Mouse (Mus musculus) intestine, embryonic 16.5 days (tissue): Measurements from ENCODE around the gene Olfr965. TPM values are rescaled to one million over a fixed set of nuclear protein-coding genes. Genes with fewer than 3 reads are reported as not detected.
"Not testable (repeated sequence)": the region's sequence is repeated elsewhere in the genome, so short reads cannot be mapped to it uniquely, and the experiment has no call there.

Experiments
- ATAC-seq: fragments of 200-750 bp; cut with Nextera tagmentation; 2 replicates; pipeline ENCODE4 v1.8.0; 2017; ENCODE audit warnings: moderate TSS enrichment, moderate library complexity
- H3K27ac ChIP-seq: fragments of 300-500 bp; sonication (generic); 2 replicates; pipeline ENCODE4 v1.5.1; 2014; ENCODE audit warnings: mild to moderate bottlenecking, low read length
- H3K27me3 ChIP-seq: fragments of 300-500 bp; sonication (generic); replicated peaks from 2 replicates; pipeline ENCODE4 v1.6.1; 2014; ENCODE audit warnings: low read length, control low read depth, mixed read lengths; ENCODE audit not compliant: control insufficient read depth, insufficient read depth
- H3K36me3 ChIP-seq: fragments of 300-500 bp; sonication (generic); 2 replicates; pipeline ENCODE4 v1.6.1; 2014; ENCODE audit warnings: low read length, control low read depth; ENCODE audit not compliant: control insufficient read depth, insufficient read depth
- H3K4me1 ChIP-seq: fragments of 300-500 bp; sonication (generic); 2 replicates; pipeline ENCODE4 v1.6.1; 2014; ENCODE audit warnings: low read length, control low read depth, mixed read lengths; ENCODE audit not compliant: control insufficient read depth, insufficient read depth
- H3K4me2 ChIP-seq: fragments of 300-500 bp; sonication (generic); 2 replicates; pipeline ENCODE4 v1.6.1; 2014; ENCODE audit warnings: low read depth, low read length, control low read depth
- H3K4me3 ChIP-seq: fragments of 300-500 bp; sonication (generic); 2 replicates; pipeline ENCODE4 v1.5.1; 2014; ENCODE audit warnings: mild to moderate bottlenecking, low read length
- H3K9ac ChIP-seq: fragments of 300-500 bp; sonication (generic); 2 replicates; pipeline ENCODE4 v1.6.1; 2014; ENCODE audit warnings: low read depth, low read length
- H3K9me3 ChIP-seq: fragments of 300-500 bp; sonication (generic); 2 replicates; pipeline ENCODE4 v1.6.1; 2016; ENCODE audit warnings: low read length, control low read depth; ENCODE audit not compliant: control insufficient read depth
- WGBS: fragments of 180-500 bp; shearing (Covaris S2); extraction: QIAGEN DNeasy Blood & Tissue Kit; methylation state at CpG from one replicate; pipeline ENCODE4 v1.1.7; 2014; 5-methylcytosine and 5-hydroxymethylcytosine counted together
- polyA plus RNA-seq: library from polyadenylated mRNA; unstranded; fragments of >200 nt; fragmentation: Nextera tagmentation; extraction: Ambion mirVana; gene quantifications from 2 replicates; pipeline ENCODE4 v1.2.1, GENCODE M21; 2015

Olfr965 gene
- not detected in 2 replicates for polyA plus RNA-seq

GRCm38 (mm10) chr9:39711053-39711452 lies at the start of gene Olfr965:
Gene Olfr965, plus strand, starts transcription at chr9:39711353.
- Histone ChIP-seq H3K4me2 (no peak within 1 kb of the TSS), H3K4me3 (no peak within 1 kb of the TSS), H3K9me3 (no peaks in the 10 kb centered on the region), H3K36me3 (no peaks in the 10 kb centered on the region), H3K27me3 (no peaks in the 10 kb centered on the region), H3K4me1 (no peaks in the 10 kb centered on the region), H3K27ac (no peak within 1 kb of the TSS), H3K9ac (no peak within 1 kb of the TSS)
- ATAC-seq = no peak

- no peak within 1 kb of the TSS for H3K9ac ChIP-seq
- H3K4me2 ChIP-seq = no peak within 1 kb of the TSS
- no peak within 1 kb of the TSS for H3K4me3 ChIP-seq
- H3K4me1 ChIP-seq = no peaks in the 10 kb centered on the region
- H3K27me3 ChIP-seq = no peaks in the 10 kb centered on the region
- no peak for ATAC-seq
- WGBS = 84% methylated on average over 1 of the region's 1 CpGs
- H3K27ac ChIP-seq = no peak within 1 kb of the TSS
- H3K9me3 ChIP-seq = no peaks in the 10 kb centered on the region
- H3K36me3 ChIP-seq = no peaks in the 10 kb centered on the region
Measured at GRCm38 (mm10) chr9:39666905-39667304, 44.2 kb upstream of the Olfr965 start, which contains the start of gene Olfr963. Gene Olfr963, plus strand, starts transcription at chr9:39667205.

GRCm38 (mm10) chr9:39669723-39670122 lies 41.4 kb upstream of the Olfr965 start:
- Histone ChIP-seq H3K4me3 (no peak overlapping the region), H3K27me3 (no peaks in the 10 kb centered on the region), H3K4me1 (no peaks in the 10 kb centered on the region), H3K9me3 (no peaks in the 10 kb centered on the region), H3K36me3 (no peaks in the 10 kb centered on the region), H3K27ac (no peak overlapping the region), H3K9ac (no peak overlapping the region), H3K4me2 (no peak overlapping the region)
- no peak for ATAC-seq
- 73% methylated on average over 2 of the region's 2 CpGs for WGBS

DNA sequence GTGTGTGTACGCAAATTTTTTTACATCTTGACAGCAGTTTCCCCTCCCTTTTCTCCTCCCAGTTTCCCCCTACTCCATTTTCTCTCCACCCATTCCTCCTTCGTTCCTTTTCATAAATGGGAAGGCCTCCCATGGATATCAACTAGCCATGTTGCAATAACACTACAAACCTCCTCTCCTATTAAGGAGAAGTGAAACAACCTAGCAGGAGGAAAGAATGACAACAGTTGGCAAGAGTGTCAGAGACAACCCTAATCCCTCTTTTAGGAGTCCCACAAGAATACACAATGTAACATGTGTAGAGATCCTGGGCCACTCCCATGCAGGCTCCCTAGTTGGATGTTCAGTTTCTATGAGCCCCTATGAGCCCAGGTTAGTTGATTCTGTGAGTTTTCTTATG lies 36.3 kb upstream of the Olfr965 start:
- Histone ChIP-seq H3K4me2 (no peak overlapping the region), H3K36me3 (no peaks in the 10 kb centered on the region), H3K27ac (no peak overlapping the region), H3K4me3 (no peak overlapping the region), H3K27me3 (no peaks in the 10 kb centered on the region), H3K9ac (no peak overlapping the region), H3K9me3 (no peaks in the 10 kb centered on the region), H3K4me1 (no peaks in the 10 kb centered on the region)
- WGBS = 78% methylated on average over 2 of the region's 2 CpGs
- no peak for ATAC-seq

GRCm38 (mm10) chr9:39678557-39678956 lies 32.6 kb upstream of the Olfr965 start:
- Histone ChIP-seq H3K9me3 (no peaks in the 10 kb centered on the region), H3K4me3 (no peak overlapping the region), H3K27ac (no peak overlapping the region), H3K36me3 (no peaks in the 10 kb centered on the region), H3K4me2 (no peak overlapping the region), H3K9ac (no peak overlapping the region), H3K4me1 (no peaks in the 10 kb centered on the region), H3K27me3 (no peaks in the 10 kb centered on the region)
- no peak for ATAC-seq
- 92% methylated on average over 2 of the region's 2 CpGs for WGBS

- Histone ChIP-seq H3K4me1 (no peaks in the 10 kb centered on the region), H3K27me3 (no peaks in the 10 kb centered on the region), H3K9ac (no peak overlapping the region), H3K36me3 (no peaks in the 10 kb centered on the region), H3K27ac (no peak overlapping the region), H3K4me2 (no peak overlapping the region), H3K4me3 (no peak overlapping the region), H3K9me3 (no peaks in the 10 kb centered on the region)
- 61% methylated on average over 2 of the region's 2 CpGs for WGBS
- no peak for ATAC-seq
Measured at GRCm38 (mm10) chr9:39679280-39679679, 31.9 kb upstream of the Olfr965 start.

DNA sequence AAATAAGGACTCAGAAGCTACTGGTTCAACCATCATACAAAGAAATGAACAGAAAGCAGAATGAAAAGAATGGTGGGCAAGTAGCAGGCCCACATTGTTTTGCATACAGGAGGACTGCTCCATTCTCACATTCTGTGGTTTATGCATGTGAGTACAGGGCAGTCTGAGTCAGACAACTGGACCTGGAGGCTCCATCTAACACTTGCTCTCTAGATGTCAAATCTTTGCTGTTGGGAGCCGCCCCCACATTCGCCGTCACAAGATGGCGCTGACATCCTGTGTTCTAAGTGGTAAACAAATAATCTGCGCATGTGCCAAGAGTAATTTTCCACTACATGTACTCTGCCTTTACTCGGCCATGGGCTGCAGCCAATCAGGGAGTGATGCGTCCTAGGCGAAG lies 10.0 kb upstream of the Olfr965 start:
- not testable (repeated sequence) for H3K9ac ChIP-seq, H3K9me3 ChIP-seq, H3K36me3 ChIP-seq, H3K27me3 ChIP-seq, H3K27ac ChIP-seq, H3K4me2 ChIP-seq, ATAC-seq, H3K4me1 ChIP-seq, H3K4me3 ChIP-seq
- 78% methylated on average over 6 of the region's 8 CpGs for WGBS

DNA sequence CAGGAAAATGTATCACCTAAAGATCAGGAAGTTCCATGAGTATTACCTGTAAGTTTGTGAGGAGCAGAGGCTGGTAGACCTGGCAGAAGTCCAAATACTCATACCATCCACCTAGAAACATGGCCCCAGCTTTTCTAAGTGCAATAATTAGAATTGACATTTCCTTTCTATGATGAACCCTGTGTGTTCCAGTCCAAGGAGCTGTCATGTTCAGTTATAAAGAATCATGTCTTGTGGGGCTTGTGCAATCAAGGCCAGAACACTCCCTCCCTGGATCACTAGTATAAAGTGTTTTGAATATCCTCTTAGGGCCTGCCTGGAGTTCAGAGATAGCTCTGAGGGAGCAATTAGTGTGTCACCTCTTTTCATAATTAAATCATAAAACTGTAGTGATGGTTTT lies 4.1 kb upstream of the Olfr965 start, which contains the start of gene Olfr149:
Gene Olfr149 (minus strand): TSS at position 101 of the 400 bp plus-strand sequence.
- Histone ChIP-seq H3K27ac (no peak within 1 kb of the TSS), H3K9me3 (no peaks in the 10 kb centered on the region)
- no peak for ATAC-seq

DNA sequence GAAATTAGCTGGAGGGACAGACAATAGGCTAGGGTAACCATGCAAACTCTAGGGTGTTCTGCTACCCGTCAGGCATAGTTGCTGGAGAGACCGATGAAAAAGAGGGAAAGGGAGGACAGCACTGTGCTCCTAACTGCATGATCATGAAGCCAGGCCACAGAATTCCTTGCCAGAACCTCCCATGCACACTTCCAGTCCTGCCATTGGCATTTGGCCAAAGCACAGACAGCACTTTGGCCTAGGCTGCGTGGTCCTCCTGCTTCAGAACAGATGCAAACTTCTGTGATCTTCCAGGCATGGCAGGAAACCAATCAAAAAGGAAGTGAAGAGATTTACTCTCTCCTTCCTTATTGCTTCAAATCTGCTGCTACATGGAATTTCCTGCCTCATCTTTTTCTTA lies 2.2 kb upstream of the Olfr965 start:
- peak; percentile 38; the same call in 1 of the 2 replicates for ATAC-seq
- WGBS = 63% methylated on average over 3 of the region's 3 CpGs
- Histone ChIP-seq H3K27ac (no peak overlapping the region), H3K9me3 (no peaks in the 10 kb centered on the region), H3K27me3 (no peaks in the 10 kb centered on the region), H3K4me3 (no peak overlapping the region), H3K9ac (no peak overlapping the region), H3K4me1 (no peaks in the 10 kb centered on the region), H3K36me3 (no peaks in the 10 kb centered on the region), H3K4me2 (no peak overlapping the region)

More for the DNA sequence above, 4.1 kb upstream of the Olfr965 start, which contains the start of gene Olfr149:
- H3K9ac ChIP-seq = no peak within 1 kb of the TSS
- H3K4me2 ChIP-seq = no peak within 1 kb of the TSS
- H3K27me3 ChIP-seq = no peaks in the 10 kb centered on the region
- no peaks in the 10 kb centered on the region for H3K36me3 ChIP-seq
- no peak within 1 kb of the TSS for H3K4me3 ChIP-seq
- H3K4me1 ChIP-seq = no peaks in the 10 kb centered on the region

DNA sequence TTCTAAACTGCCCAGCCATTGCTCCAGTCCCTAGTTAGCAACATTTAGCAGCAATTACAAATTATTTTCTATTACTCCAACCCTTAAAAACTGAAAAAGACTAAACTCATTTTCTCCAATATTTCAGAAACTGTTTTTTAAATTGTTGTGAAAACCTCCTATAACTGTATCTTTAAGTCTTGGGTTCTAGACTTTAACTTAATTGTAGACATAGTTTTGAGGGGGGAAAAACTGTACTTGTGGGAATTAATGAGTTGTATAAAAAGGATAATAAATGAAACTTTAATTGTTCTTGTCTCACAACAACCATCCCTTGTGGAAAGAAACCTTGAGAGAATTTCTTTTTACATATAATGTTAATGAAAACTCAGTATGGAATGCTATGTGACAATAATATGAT lies 19.5 kb downstream of the Olfr965 start, which contains the start of gene Olfr150:
Gene Olfr150 (plus strand): TSS at position 301 of the 400 bp plus-strand sequence.
- no peak within 1 kb of the TSS for H3K4me2 ChIP-seq
- no peaks in the 10 kb centered on the region for H3K9me3 ChIP-seq
- H3K27ac ChIP-seq = no peak within 1 kb of the TSS

More for the DNA sequence above, 19.5 kb downstream of the Olfr965 start, which contains the start of gene Olfr150:
- Histone ChIP-seq H3K36me3 (no peaks in the 10 kb centered on the region), H3K4me3 (no peak within 1 kb of the TSS), H3K4me1 (no peaks in the 10 kb centered on the region), H3K9ac (no peak within 1 kb of the TSS), H3K27me3 (no peaks in the 10 kb centered on the region)
- no peak for ATAC-seq
